Mouse (Mus musculus): Measurements from ENCODE around the gene Uhrf1bp1l. TPM values are rescaled to one million over a fixed set of nuclear protein-coding genes. Genes with fewer than 3 reads are reported as not detected.
"Not testable (repeated sequence)": the region's sequence is repeated elsewhere in the genome, so short reads cannot be mapped to it uniquely, and the experiment has no call there.

Gene Uhrf1bp1l
- 31.2 and 33.3 TPM in 2 replicates for polyA plus RNA-seq (2016; fragmentation: Nextera tagmentation; extraction: Ambion mirVana)

- Histone ChIP-seq H3K27me3 (ENCODE audit: poor library complexity, severe bottlenecking) (no peaks in the 10 kb centered on the region), H3K4me3 (peak within 1 kb of the TSS; percentile 94), H3K9me3 (no peaks in the 10 kb centered on the region), H3K36me3 (replicated peaks) (peaks cover 6% of the 10 kb centered on the region; the same call in 1 of the 2 replicates), H3K4me1 (peaks cover 20% of the 10 kb centered on the region), H3K27ac (peak within 1 kb of the TSS; percentile 97)
- DNase-seq (ENCODE audit: extremely low spot score, low spot score) = peak; percentile 91
- WGBS = under 1% methylated on average over 85 of the region's 85 CpGs
Measured at GRCm38 (mm10) chr10:89744871-89745665, at the start of gene Uhrf1bp1l. TSS of gene Uhrf1bp1l (plus strand) at chr10:89744991.

DNA sequence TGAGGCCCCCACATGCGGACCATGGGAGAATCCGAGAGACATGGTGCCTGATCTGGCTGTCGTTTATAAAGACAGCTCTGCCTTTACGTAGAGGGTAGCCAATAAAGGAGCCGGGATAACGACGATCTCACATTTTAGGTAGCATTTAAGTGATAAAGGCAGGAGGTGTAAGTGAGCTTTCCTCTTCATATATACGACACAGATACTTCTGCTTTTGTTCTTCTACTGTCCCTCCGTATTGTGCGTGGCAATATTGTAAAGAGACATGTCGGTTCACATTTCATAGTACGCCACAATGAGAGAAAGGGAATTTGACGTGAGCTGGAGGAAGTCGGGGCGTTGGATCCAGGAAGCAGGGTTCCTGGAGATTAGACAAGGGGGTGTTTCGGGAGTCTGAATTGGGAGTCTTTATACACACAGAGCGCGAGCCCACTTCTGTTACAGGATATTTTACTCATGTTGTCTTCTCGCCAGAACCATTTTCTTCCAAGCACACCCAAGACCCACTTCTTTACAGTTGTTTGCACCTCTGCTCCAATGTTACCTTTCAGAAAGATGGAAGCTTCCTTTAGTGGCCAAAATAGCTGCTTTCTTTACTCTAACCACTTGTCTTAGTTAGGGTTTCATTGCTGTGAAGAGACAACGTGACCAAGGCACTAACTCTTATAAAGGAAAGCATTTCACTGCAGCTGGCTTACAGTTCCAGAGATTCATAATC, 49.4 kb upstream of the Uhrf1bp1l start:
- Histone ChIP-seq H3K9me3 (no peaks in the 10 kb centered on the region), H3K27me3 (ENCODE audit: poor library complexity, severe bottlenecking) (no peaks in the 10 kb centered on the region), H3K36me3 (replicated peaks) (no peaks in the 10 kb centered on the region), H3K4me3 (no peak overlapping the region), H3K4me1 (no peaks in the 10 kb centered on the region), H3K27ac (no peak overlapping the region)
- no peak for DNase-seq (ENCODE audit: extremely low spot score, low spot score)
- 81% methylated on average over 20 of the region's 20 CpGs for WGBS

DNA sequence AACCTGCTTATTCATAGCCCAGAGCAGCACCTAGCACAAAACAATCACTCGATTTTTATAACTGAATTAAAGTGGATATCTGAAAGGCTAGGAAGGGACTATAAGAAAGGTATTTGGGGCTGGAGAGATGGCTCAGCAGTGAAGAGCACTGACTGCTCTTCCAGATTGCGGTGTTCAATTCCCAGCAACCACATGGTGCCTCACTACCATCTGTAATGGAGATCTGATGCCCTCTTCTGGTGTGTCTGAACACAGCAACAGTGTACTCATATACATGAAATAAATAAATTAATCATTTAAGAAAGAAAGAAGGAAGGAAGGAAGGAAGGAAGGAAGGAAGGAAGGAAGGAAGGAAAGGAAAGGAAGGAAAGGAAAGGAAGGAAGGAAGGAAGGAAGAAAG, 48.5 kb upstream of the Uhrf1bp1l start:
- DNase-seq (ENCODE audit: extremely low spot score, low spot score); H3K36me3 ChIP-seq (replicated peaks); H3K4me3 ChIP-seq; H3K4me1 ChIP-seq; H3K27ac ChIP-seq; H3K9me3 ChIP-seq; H3K27me3 ChIP-seq (ENCODE audit: poor library complexity, severe bottlenecking): not testable (repeated sequence)
- 74% methylated on average over 2 of the region's 2 CpGs for whole genome bisulfite sequencing

DNA sequence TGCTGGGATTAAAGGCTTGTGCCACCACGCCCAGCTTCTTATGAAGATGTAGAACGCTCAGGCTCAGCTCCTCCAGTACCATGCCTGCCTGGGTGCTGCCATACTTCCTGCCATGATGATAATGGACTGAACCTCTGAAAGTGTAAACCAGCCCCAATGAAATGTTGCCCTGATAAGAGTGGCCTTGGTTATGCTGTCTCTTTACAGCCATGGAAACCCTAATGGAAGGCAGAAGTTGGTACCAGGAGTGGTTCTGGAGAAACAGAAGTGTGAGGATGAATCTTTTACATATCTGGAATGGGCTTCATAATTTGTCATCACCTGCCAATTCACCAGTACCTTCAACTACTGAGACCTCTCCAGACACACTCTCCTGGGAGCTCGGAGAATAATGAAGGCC, 46.8 kb upstream of the Uhrf1bp1l start:
- no peaks in the 10 kb centered on the region for H3K27me3 ChIP-seq (ENCODE audit: poor library complexity, severe bottlenecking)
- WGBS = 88% methylated on average over 3 of the region's 3 CpGs
- H3K9me3 ChIP-seq = no peaks in the 10 kb centered on the region
- no peaks in the 10 kb centered on the region for H3K36me3 ChIP-seq (replicated peaks)
- H3K4me1 ChIP-seq = no peaks in the 10 kb centered on the region
- H3K27ac ChIP-seq = no peak overlapping the region
- no peak overlapping the region for H3K4me3 ChIP-seq
- no peak for DNase-seq (ENCODE audit: extremely low spot score, low spot score)

- no peak for DNase-seq (ENCODE audit: extremely low spot score, low spot score)
- no peak overlapping the region for H3K4me3 ChIP-seq
- H3K4me1 ChIP-seq = no peaks in the 10 kb centered on the region
- WGBS = 48% methylated on average over 5 of the region's 5 CpGs
- no peaks in the 10 kb centered on the region for H3K9me3 ChIP-seq
- no peak overlapping the region for H3K27ac ChIP-seq
- H3K36me3 ChIP-seq (replicated peaks) = no peaks in the 10 kb centered on the region
- no peaks in the 10 kb centered on the region for H3K27me3 ChIP-seq (ENCODE audit: poor library complexity, severe bottlenecking)
Measured at GRCm38 (mm10) chr10:89703042-89703441, 41.7 kb upstream of the Uhrf1bp1l start.

DNA sequence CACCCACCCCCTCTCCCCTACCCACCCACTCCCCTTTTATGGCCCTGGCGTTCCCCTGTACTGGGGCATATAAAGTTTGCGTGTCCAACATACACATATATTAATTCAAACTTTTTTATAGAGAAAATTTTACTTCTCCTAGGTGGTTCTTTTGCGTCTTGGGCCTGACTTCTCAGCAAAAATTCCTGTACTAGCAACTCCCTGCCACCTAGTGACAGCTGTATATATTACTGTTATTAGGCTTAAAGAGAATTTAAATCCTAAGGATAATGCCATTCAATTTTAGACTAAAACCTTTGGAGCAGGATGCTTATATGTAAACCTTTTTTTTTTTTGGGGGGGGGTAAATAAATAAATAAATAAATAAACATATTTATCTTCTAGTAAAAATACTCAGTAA, 37.4 kb upstream of the Uhrf1bp1l start:
- H3K36me3 ChIP-seq (replicated peaks) = peaks cover 16% of the 10 kb centered on the region
- H3K4me3 ChIP-seq = no peak overlapping the region
- no peaks in the 10 kb centered on the region for H3K27me3 ChIP-seq (ENCODE audit: poor library complexity, severe bottlenecking)
- peaks cover 6% of the 10 kb centered on the region for H3K4me1 ChIP-seq
- no peak for DNase-seq (ENCODE audit: extremely low spot score, low spot score)
- H3K9me3 ChIP-seq = no peaks in the 10 kb centered on the region
- no peak overlapping the region for H3K27ac ChIP-seq
- WGBS = 86% methylated on average over 3 of the region's 3 CpGs

- H3K4me1 ChIP-seq = peaks cover 6% of the 10 kb centered on the region
- WGBS = 39% methylated on average over 10 of the region's 10 CpGs
- no peaks in the 10 kb centered on the region for H3K9me3 ChIP-seq
- peaks cover 29% of the 10 kb centered on the region for H3K36me3 ChIP-seq (replicated peaks)
- no peak overlapping the region for H3K27ac ChIP-seq
- no peak for DNase-seq (ENCODE audit: extremely low spot score, low spot score)
- no peaks in the 10 kb centered on the region for H3K27me3 ChIP-seq (ENCODE audit: poor library complexity, severe bottlenecking)
- H3K4me3 ChIP-seq = no peak overlapping the region
Measured at GRCm38 (mm10) chr10:89708720-89709119, 36.1 kb upstream of the Uhrf1bp1l start.

GRCm38 (mm10) chr10:89714910-89715309, 29.9 kb upstream of the Uhrf1bp1l start:
- no peaks in the 10 kb centered on the region for H3K4me1 ChIP-seq
- H3K27me3 ChIP-seq (ENCODE audit: poor library complexity, severe bottlenecking) = no peaks in the 10 kb centered on the region
- H3K9me3 ChIP-seq = no peaks in the 10 kb centered on the region
- H3K4me3 ChIP-seq = no peak overlapping the region
- WGBS = 91% methylated on average over 10 of the region's 10 CpGs
- DNase-seq (ENCODE audit: extremely low spot score, low spot score) = no peak
- H3K27ac ChIP-seq = no peak overlapping the region
- H3K36me3 ChIP-seq (replicated peaks) = peaks cover 71% of the 10 kb centered on the region

DNA sequence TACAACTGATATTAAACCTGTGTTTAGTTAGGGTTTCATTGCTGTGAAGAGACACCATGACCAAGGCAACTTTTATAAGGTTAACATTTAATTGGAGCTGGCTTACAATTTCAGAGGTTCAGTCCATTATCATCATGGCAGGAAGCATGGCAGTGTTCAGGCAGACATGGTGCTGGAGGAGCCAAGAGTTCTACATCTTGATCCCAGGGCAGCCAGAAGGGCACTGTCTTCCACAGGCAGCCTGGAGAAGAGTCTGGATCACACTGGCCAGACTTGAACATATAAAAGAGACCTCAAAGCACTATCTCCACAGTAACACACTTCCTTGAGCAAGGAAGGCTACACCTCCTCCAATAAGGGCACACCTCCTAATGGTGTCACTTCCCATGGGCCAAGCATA, 24.5 kb upstream of the Uhrf1bp1l start:
- Histone ChIP-seq H3K27me3 (ENCODE audit: poor library complexity, severe bottlenecking) (no peaks in the 10 kb centered on the region), H3K4me3 (no peak overlapping the region), H3K27ac (no peak overlapping the region), H3K36me3 (replicated peaks) (peaks cover 66% of the 10 kb centered on the region), H3K4me1 (no peaks in the 10 kb centered on the region), H3K9me3 (no peaks in the 10 kb centered on the region)
- no peak for DNase-seq (ENCODE audit: extremely low spot score, low spot score)

DNA sequence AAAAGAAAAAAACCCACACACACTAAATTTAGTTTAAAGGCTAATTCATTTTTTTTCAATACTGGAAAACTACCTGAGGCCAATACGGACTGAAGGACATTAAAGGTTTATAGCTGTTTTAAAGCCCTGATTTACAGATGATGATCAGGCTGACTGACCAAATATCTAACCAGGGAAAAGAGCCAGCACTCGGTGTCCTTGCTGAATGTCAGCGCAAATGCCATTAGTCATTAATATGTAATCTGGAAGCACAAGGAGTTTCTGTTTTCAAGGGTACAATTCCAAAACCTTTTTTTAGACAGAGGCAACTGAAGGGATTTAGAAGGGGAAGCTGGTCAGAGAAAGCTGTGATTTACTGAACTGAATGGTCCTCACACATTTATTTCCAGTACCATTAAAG, 24.0 kb upstream of the Uhrf1bp1l start:
- no peak for DNase-seq (ENCODE audit: extremely low spot score, low spot score)
- Histone ChIP-seq H3K27ac (no peak overlapping the region), H3K4me3 (no peak overlapping the region), H3K36me3 (replicated peaks) (peaks cover 66% of the 10 kb centered on the region), H3K27me3 (ENCODE audit: poor library complexity, severe bottlenecking) (no peaks in the 10 kb centered on the region), H3K9me3 (no peaks in the 10 kb centered on the region), H3K4me1 (no peaks in the 10 kb centered on the region)
- 96% methylated on average over 3 of the region's 3 CpGs for WGBS

DNA sequence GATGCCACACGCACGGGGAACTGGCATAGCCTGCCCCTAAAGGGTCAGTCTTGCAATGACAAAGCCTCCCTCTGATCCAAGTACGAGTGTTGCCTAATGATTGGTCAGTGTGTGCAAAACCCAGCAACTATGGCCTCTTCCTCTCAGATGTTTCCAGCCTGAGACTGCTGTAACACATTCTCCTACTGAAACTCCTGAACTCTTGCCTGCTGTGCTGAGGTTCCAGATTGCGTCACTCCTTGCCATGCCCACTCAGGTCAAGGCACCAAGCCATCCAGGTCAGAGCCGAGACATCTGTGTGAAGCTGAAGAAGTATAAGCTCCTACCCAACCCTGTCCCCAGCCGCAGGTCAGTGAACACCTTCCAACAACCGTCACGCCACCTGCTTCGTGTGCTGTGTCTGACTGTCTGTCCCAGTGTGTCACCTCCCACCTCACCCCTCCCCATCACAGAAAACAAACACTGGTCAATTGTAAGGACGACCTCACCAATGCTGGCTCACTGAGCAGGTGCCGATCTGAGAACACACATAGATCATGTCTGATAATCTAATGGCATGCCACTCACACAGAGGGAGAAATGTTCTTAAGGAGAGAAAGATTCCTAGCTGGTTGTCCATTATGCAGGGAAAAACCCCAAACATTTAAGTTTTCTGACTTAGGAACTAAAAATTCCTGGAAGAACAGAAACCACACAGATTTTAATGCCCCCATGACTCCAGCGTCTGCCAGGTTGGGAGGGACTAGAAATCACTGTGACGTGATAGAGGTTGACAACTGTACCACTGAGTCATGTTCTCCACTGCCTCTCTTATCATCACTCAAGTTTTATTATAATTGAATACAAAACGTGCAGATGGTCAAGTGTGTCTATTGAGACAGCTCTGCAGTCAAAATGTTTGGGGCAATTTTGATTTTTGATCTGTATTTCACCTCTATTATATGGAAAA, 22.3 kb upstream of the Uhrf1bp1l start:
- 92% methylated on average over 14 of the region's 14 CpGs for WGBS
- H3K36me3 ChIP-seq (replicated peaks) = peaks cover 72% of the 10 kb centered on the region

DNA sequence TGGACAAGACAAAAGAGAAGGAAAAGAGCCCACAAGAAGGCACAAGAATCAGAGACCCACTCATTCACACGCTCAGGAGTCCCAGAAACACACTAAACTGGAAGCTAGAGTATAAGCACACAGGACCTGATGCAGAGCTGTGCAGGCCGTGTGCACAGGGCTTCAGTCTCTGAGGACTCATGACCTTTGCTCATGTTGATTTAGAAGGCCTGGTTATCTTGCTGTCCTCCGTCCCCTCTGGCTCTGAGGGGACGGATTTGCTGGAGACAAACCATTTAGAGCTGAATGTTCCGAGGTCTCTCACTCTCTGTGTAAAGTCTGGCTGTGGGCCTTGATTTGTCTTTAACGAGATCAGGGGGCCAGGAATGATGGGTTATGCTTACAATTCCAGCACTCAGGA, 14.4 kb upstream of the Uhrf1bp1l start:
- Histone ChIP-seq H3K9me3 (no peaks in the 10 kb centered on the region), H3K27me3 (ENCODE audit: poor library complexity, severe bottlenecking) (no peaks in the 10 kb centered on the region), H3K4me3 (peak overlapping the region; percentile 61; the same call in 1 of the 2 replicates), H3K27ac (no peak overlapping the region), H3K36me3 (replicated peaks) (peaks cover 30% of the 10 kb centered on the region), H3K4me1 (peaks cover 19% of the 10 kb centered on the region)
- DNase-seq (ENCODE audit: extremely low spot score, low spot score) = no peak
- WGBS = 90% methylated on average over 6 of the region's 6 CpGs

More for the DNA sequence above, 22.3 kb upstream of the Uhrf1bp1l start:
- DNase-seq (ENCODE audit: extremely low spot score, low spot score) = no peak
- H3K27me3 ChIP-seq (ENCODE audit: poor library complexity, severe bottlenecking) = no peaks in the 10 kb centered on the region
- H3K4me1 ChIP-seq = no peaks in the 10 kb centered on the region
- H3K4me3 ChIP-seq = no peak overlapping the region
- H3K9me3 ChIP-seq = no peaks in the 10 kb centered on the region
- H3K27ac ChIP-seq = no peak overlapping the region

Measured in forebrain, embryonic 10.5 days (tissue).